Mouse (Mus musculus): ENCODE measurements around the gene Vps37d. TPM values are rescaled to one million over a fixed set of nuclear protein-coding genes. Genes with fewer than 3 reads are reported as not detected.

Gene Vps37d
- polyA plus RNA-seq, 1 experiment from 2014 or later: 7.7 TPM

Other genes with a start within 250 kb of the Vps37d start
- not detected in 2 replicates for gene Tmem270, start 171.5 kb downstream of the Vps37d start, polyA plus RNA-seq (2014; fragmentation: Nextera tagmentation; extraction: Ambion mirVana)
- 0.15 and 0.20 TPM in 2 replicates for gene Cldn13, start 162.7 kb downstream of the Vps37d start, polyA plus RNA-seq (2014; fragmentation: Nextera tagmentation; extraction: Ambion mirVana)
- 10.6 and 18.2 TPM in 2 replicates for gene Mettl27, start 145.9 kb downstream of the Vps37d start, polyA plus RNA-seq (2014; fragmentation: Nextera tagmentation; extraction: Ambion mirVana)
- gene Cldn4, start 131.3 kb downstream of the Vps37d start, polyA plus RNA-seq (2014; fragmentation: Nextera tagmentation; extraction: Ambion mirVana): 27.0 and 30.6 TPM in 2 replicates
- gene Cldn3, start 92.1 kb downstream of the Vps37d start, polyA plus RNA-seq (2014; fragmentation: Nextera tagmentation; extraction: Ambion mirVana): 23.2 and 27.8 TPM in 2 replicates
- 61.3 and 70.3 TPM in 2 replicates for gene Abhd11, start 69.1 kb downstream of the Vps37d start, polyA plus RNA-seq (2014; fragmentation: Nextera tagmentation; extraction: Ambion mirVana)
- gene Stx1a, start 54.8 kb downstream of the Vps37d start, polyA plus RNA-seq (2014; fragmentation: Nextera tagmentation; extraction: Ambion mirVana): 19.6 and 20.8 TPM in 2 replicates
- 31.1 and 33.9 TPM in 2 replicates for gene Dnajc30, start 14.1 kb downstream of the Vps37d start, polyA plus RNA-seq (2014; fragmentation: Nextera tagmentation; extraction: Ambion mirVana)
- gene Bud23, start 13.3 kb downstream of the Vps37d start, polyA plus RNA-seq (2014; fragmentation: Nextera tagmentation; extraction: Ambion mirVana): 74.0 and 87.2 TPM in 2 replicates
- gene Mlxipl, start 11.6 kb upstream of the Vps37d start, polyA plus RNA-seq (2014; fragmentation: Nextera tagmentation; extraction: Ambion mirVana): 1.2 and 1.6 TPM in 2 replicates
- 24.1 and 30.1 TPM in 2 replicates for gene Tbl2, start 71.4 kb upstream of the Vps37d start, polyA plus RNA-seq (2014; fragmentation: Nextera tagmentation; extraction: Ambion mirVana)
- gene Bcl7b, start 90.0 kb upstream of the Vps37d start, polyA plus RNA-seq (2014; fragmentation: Nextera tagmentation; extraction: Ambion mirVana): 44.3 and 44.4 TPM in 2 replicates
- 46.9 and 48.4 TPM in 2 replicates for gene Baz1b, start 109.0 kb upstream of the Vps37d start, polyA plus RNA-seq (2014; fragmentation: Nextera tagmentation; extraction: Ambion mirVana)
- 21.6 and 21.7 TPM in 2 replicates for gene Fzd9, start 173.0 kb upstream of the Vps37d start, polyA plus RNA-seq (2014; fragmentation: Nextera tagmentation; extraction: Ambion mirVana)